ENCODE assay signal across 9 mouse cellular contexts in the genomic region with DNA sequence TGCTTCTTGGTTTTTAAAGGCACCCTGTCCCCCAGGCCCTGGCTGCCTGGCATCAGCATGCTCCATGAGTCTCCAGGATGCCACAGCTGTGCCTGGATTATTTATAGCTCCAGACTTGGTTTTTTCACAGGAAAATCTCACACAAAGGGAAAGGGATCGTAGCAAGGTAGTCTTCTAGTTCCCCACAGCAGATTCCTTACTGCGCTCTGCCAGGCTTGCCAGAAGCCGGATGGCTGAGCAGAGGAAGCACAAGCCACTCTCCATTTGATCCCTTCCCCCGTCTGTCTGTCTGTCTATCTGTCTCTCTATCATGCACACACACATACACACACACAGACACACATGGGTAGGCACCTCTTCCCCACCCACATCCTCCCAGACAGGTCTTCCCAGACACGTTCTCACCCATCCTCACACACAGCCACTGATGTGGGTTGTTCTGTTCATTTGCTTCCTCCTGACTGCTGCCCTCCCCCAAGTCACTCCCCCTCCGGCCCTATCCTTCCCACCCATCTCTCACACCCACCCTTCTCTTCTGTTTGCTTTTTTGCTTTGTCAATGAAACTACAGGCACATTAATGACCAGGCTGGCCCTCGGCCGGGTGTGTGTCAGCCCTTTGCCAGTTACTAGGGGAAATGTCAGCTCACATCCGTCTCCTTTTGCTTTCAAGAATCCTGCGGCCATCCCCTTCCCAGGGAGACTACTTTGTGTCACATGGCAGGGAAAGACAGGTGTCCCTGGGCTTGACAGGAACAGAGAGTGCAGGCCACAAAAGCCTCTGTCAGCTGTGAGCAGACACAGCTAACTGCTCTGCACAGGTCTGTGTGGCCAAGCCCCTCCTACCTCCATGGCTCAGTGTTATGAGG. TPM values are rescaled to one million over a fixed set of nuclear protein-coding genes. Genes with fewer than 3 reads are reported as not detected.
A peak's percentile ranks its signal among the peaks of the same experiment; 100 is the strongest.
DNase-seq lines count a peak whose midpoint lies in the region; ATAC-seq and TF ChIP-seq lines count a peak whose summit lies in the region.
"Had no signal": no experiment of that assay in that cellular context is flagged by ENCODE, and none has a peak within 500 bp of the region (broad histone marks: within the 10 kb centered on the region; RNA-seq: fewer than 3 reads in every experiment).

No protein-coding gene starts in this region.

- peak overlapping the region; percentile 16; the same call in 1 of the 2 replicates for H3K9ac ChIP-seq in heart, embryonic 11.5 days (ENCODE audit: low read depth, low read length)
- H3K9ac ChIP-seq in intestine, embryonic 16.5 days (ENCODE audit: low read depth, low read length), result no peak overlapping the region; the same call in 1 of the 2 replicates

- no peaks in the 10 kb centered on the region for H3K36me3 ChIP-seq in heart, embryonic 11.5 days (ENCODE audit: control insufficient read depth, insufficient read depth, low read length)
- no peaks in the 10 kb centered on the region for H3K36me3 ChIP-seq in intestine, embryonic 16.5 days (ENCODE audit: control insufficient read depth, insufficient read depth, low read length)
- H3K36me3 ChIP-seq in myocyte (ENCODE audit: control insufficient read depth, insufficient read depth), result no peaks in the 10 kb centered on the region

- H3K79me2 ChIP-seq in myocyte (ENCODE audit: control insufficient read depth, insufficient read depth), result no peaks in the 10 kb centered on the region

- H3K4me2 ChIP-seq in heart, embryonic 11.5 days, result no peak overlapping the region
- H3K4me2 ChIP-seq in intestine, embryonic 16.5 days (ENCODE audit: low read depth, low read length), result no peak overlapping the region
- peak overlapping the region; percentile 69 for H3K4me2 ChIP-seq in myocyte (ENCODE audit: low read depth)

- no peaks in the 10 kb centered on the region for H3K9me3 ChIP-seq in heart, embryonic 11.5 days (replicated peaks; ENCODE audit: control insufficient read depth, low read length)
- H3K9me3 ChIP-seq in intestine, embryonic 16.5 days (ENCODE audit: control insufficient read depth, low read length), result no peaks in the 10 kb centered on the region

- H3ac ChIP-seq in myocyte (ENCODE audit: control insufficient read depth, insufficient read length), result no peak overlapping the region

- H3K27ac ChIP-seq in heart, embryonic 11.5 days (ENCODE audit: low read depth, low read length), result no peak overlapping the region
- peak overlapping the region; percentile 23 for H3K27ac ChIP-seq in intestine, embryonic 16.5 days (ENCODE audit: low read length)

- DNase-seq in heart, adult 18-20 months, result no peak
- DNase-seq in spleen, postnatal 36 days (ENCODE audit: low spot score in 2 of 2), result peak; percentile 60 to 64
- no peak for DNase-seq in spleen, postnatal 10 days (ENCODE audit: low spot score in 2 of 2)
- peak; percentile 48 to 62 for DNase-seq in thymus, postnatal 36 days
- DNase-seq in yolk sac, embryonic 10.5 days (ENCODE audit: low spot score), result no peak

- TF ChIP-seq POLR2A in myocyte (IDR thresholded peaks at IDR 0.05; ENCODE audit: insufficient read length, low read depth), result no peak

- no peak overlapping the region for H3K4me3 ChIP-seq in heart, embryonic 11.5 days (ENCODE audit: low read depth, low read length)
- no peak overlapping the region for H3K4me3 ChIP-seq in intestine, embryonic 16.5 days (ENCODE audit: low read length)
- no peak overlapping the region for H3K4me3 ChIP-seq in myocyte
- H3K4me3 ChIP-seq: erythroblast, embryonic 14.5 days had no signal

- 56% methylated on average over 10 of the region's 10 CpGs for WGBS in heart, embryonic 11.5 days (ENCODE audit: insufficient replicate concordance)
- 41% methylated on average over 10 of the region's 10 CpGs for WGBS in intestine, embryonic 16.5 days

- no peaks in the 10 kb centered on the region for H3K27me3 ChIP-seq in heart, embryonic 11.5 days (ENCODE audit: control insufficient read depth, insufficient read depth, low read length)
- H3K27me3 ChIP-seq in intestine, embryonic 16.5 days (replicated peaks; ENCODE audit: control insufficient read depth, insufficient read depth, low read length), result no peaks in the 10 kb centered on the region
- no peaks in the 10 kb centered on the region for H3K27me3 ChIP-seq in myocyte (ENCODE audit: control insufficient read depth, insufficient read depth, insufficient read length)

- no peak for ATAC-seq in heart, embryonic 11.5 days (replicated peaks; ENCODE audit: insufficient number of reproducible peaks, low FRiP score, low TSS enrichment)
- peak; percentile 49 for ATAC-seq in intestine, embryonic 16.5 days

- peaks cover 29% of the 10 kb centered on the region for H3K4me1 ChIP-seq in heart, embryonic 11.5 days (ENCODE audit: control insufficient read depth, insufficient read depth, low read length)
- H3K4me1 ChIP-seq in intestine, embryonic 16.5 days (ENCODE audit: control insufficient read depth, insufficient read depth, low read length), result peaks cover 23% of the 10 kb centered on the region

TF ChIP-seq in myocyte, 11 proteins besides CTCF, POLR2A, EP300 and RAD21:
- TF ChIP-seq E2F4 (IDR thresholded peaks at IDR 0.05; ENCODE audit: insufficient read depth), result no peak
- TF ChIP-seq REST (IDR thresholded peaks at IDR 0.05; ENCODE audit: insufficient read depth, insufficient read length), result no peak
- TF ChIP-seq POLR2AphosphoS2 (IDR thresholded peaks at IDR 0.05; ENCODE audit: insufficient read length, low read depth), result no peak
- peak; percentile 36 for TF ChIP-seq USF1 (IDR thresholded peaks at IDR 0.05; ENCODE audit: low read depth)
- peak; percentile 45 to 90 (median 63) for TF ChIP-seq MYOG (IDR thresholded peaks at IDR 0.05; ENCODE audit: control insufficient read depth in 1 of 3, insufficient read depth in 1 of 3, insufficient read length in 2 of 3, low read depth in 2 of 3)
- no peak for TF ChIP-seq SRF (IDR thresholded peaks at IDR 0.05; ENCODE audit: control insufficient read depth, insufficient read length, low read depth)
- TF ChIP-seq MAX (IDR thresholded peaks at IDR 0.05; ENCODE audit: low read depth), result no peak
- TF ChIP-seq CEBPB (IDR thresholded peaks at IDR 0.05; ENCODE audit: insufficient read depth, poor library complexity, severe bottlenecking), result no peak
- TF ChIP-seq TCF12 (IDR thresholded peaks at IDR 0.05; ENCODE audit: insufficient read depth, poor library complexity, severe bottlenecking), result peak; percentile 17
- no peak for TF ChIP-seq TCF3 (IDR thresholded peaks at IDR 0.05; ENCODE audit: insufficient read length, low read depth)
- TF ChIP-seq MYOD1 (IDR thresholded peaks at IDR 0.05; ENCODE audit: control insufficient read depth in 1 of 3, insufficient read length in 2 of 3, low read depth in 2 of 3), result peak; percentile 21 to 92 (median 78)
TF ChIP-seq in myocyte: peak in this region for 4.

RNA-seq across cellular contexts. Expression of a gene that starts 24.4 kb away (rescaled TPM):
- polyA plus RNA-seq in heart, embryonic 11.5 days (2014; fragmentation: Nextera tagmentation; extraction: Ambion mirVana), result 18.9 and 26.9 TPM in 2 replicates
- total RNA-seq in heart, adult 18-20 months (2021), result 10 to 100 TPM; 30.0 to 30.5 TPM
- polyA plus RNA-seq in intestine, embryonic 16.5 days (2015; fragmentation: Nextera tagmentation; extraction: Ambion mirVana), result 8.2 and 10.9 TPM in 2 replicates
- polyA plus RNA-seq in myocyte (2012; fragmentation: generic; extraction: Trizol), result 59.1 TPM

Comparison
In these comparisons a context has a peak if more than half of its experiments do, and no peak if none do; other contexts are left out.
1. DNase-seq: peak in spleen, postnatal 36 days (2 of 2) and thymus, postnatal 36 days (2 of 2); none in heart, adult 18-20 months (0 of 2), spleen, postnatal 10 days (0 of 2) and yolk sac, embryonic 10.5 days (single experiment).